Mouse (Mus musculus): ENCODE measurements around the gene Ppp2r5a.

Gene Ppp2r5a

GRCm38 (mm10) chr1:191380843-191381242 lies 22.2 kb downstream of the Ppp2r5a start:
- DNase-seq (ENCODE audit: extremely low spot score), result no peak

- no peak for DNase-seq (ENCODE audit: extremely low spot score)
Measured at GRCm38 (mm10) chr1:191378080-191378479, 25.0 kb downstream of the Ppp2r5a start.

GRCm38 (mm10) chr1:191375644-191375998 lies 27.5 kb downstream of the Ppp2r5a start:
- DNase-seq (ENCODE audit: extremely low spot score), result no peak

- no peak for DNase-seq (ENCODE audit: extremely low spot score)
Measured at GRCm38 (mm10) chr1:191374993-191375643, 28.0 kb downstream of the Ppp2r5a start.

- no peak for DNase-seq (ENCODE audit: extremely low spot score)
Measured at GRCm38 (mm10) chr1:191369140-191369539, 33.9 kb downstream of the Ppp2r5a start.

- DNase-seq (ENCODE audit: extremely low spot score), result no peak
Measured at GRCm38 (mm10) chr1:191368193-191368592, 34.9 kb downstream of the Ppp2r5a start.

GRCm38 (mm10) chr1:191364477-191364876 lies 38.6 kb downstream of the Ppp2r5a start:
- no peak for DNase-seq (ENCODE audit: extremely low spot score)

- DNase-seq (ENCODE audit: extremely low spot score), result no peak
Measured at GRCm38 (mm10) chr1:191362412-191362811, 40.7 kb downstream of the Ppp2r5a start.

- no peak for DNase-seq (ENCODE audit: extremely low spot score)
Measured at GRCm38 (mm10) chr1:191359478-191359877, 43.6 kb downstream of the Ppp2r5a start.

- no peak for DNase-seq (ENCODE audit: extremely low spot score)
Measured at GRCm38 (mm10) chr1:191356936-191357335, 46.1 kb downstream of the Ppp2r5a start.

GRCm38 (mm10) chr1:191353836-191354235 lies 49.2 kb downstream of the Ppp2r5a start:
- DNase-seq (ENCODE audit: extremely low spot score), result no peak

- peak; percentile 35 for DNase-seq (ENCODE audit: extremely low spot score)
Measured at GRCm38 (mm10) chr1:191352786-191353488, 50.1 kb downstream of the Ppp2r5a start.

GRCm38 (mm10) chr1:191350355-191350754 lies 52.7 kb downstream of the Ppp2r5a start:
- DNase-seq (ENCODE audit: extremely low spot score), result no peak

- no peak for DNase-seq (ENCODE audit: extremely low spot score)
Measured at GRCm38 (mm10) chr1:191349486-191350037, 53.5 kb downstream of the Ppp2r5a start.

- DNase-seq (ENCODE audit: extremely low spot score), result no peak
Measured at GRCm38 (mm10) chr1:191348996-191349395, 54.1 kb downstream of the Ppp2r5a start.

GRCm38 (mm10) chr1:191348592-191348991 lies 54.5 kb downstream of the Ppp2r5a start:
- no peak for DNase-seq (ENCODE audit: extremely low spot score)

GRCm38 (mm10) chr1:191347602-191348001 lies 55.5 kb downstream of the Ppp2r5a start:
- DNase-seq (ENCODE audit: extremely low spot score), result no peak

- no peak for DNase-seq (ENCODE audit: extremely low spot score)
Measured at GRCm38 (mm10) chr1:191340530-191340929, 62.5 kb downstream of the Ppp2r5a start.

- no peak for DNase-seq (ENCODE audit: extremely low spot score)
Measured at GRCm38 (mm10) chr1:191339876-191340275, 63.2 kb downstream of the Ppp2r5a start.

GRCm38 (mm10) chr1:191334500-191334899 lies 68.6 kb downstream of the Ppp2r5a start:
- DNase-seq (ENCODE audit: extremely low spot score), result no peak

- no peak for DNase-seq (ENCODE audit: extremely low spot score)
Measured at GRCm38 (mm10) chr1:191330356-191330755, 72.7 kb downstream of the Ppp2r5a start.

GRCm38 (mm10) chr1:191328019-191328441 lies 75.0 kb downstream of the Ppp2r5a start:
- DNase-seq (ENCODE audit: extremely low spot score), result no peak

GRCm38 (mm10) chr1:191327258-191327657 lies 75.8 kb downstream of the Ppp2r5a start:
- DNase-seq (ENCODE audit: extremely low spot score), result no peak

Measured in embryo, embryonic 9.5 days (tissue).